Mouse (Mus musculus) midbrain, embryonic 11.5 days (tissue): ENCODE results near the gene Sly. TPM values are rescaled to one million over a fixed set of nuclear protein-coding genes. Genes with fewer than 3 reads are reported as not detected.
"Not testable (repeated sequence)": the region's sequence is repeated elsewhere in the genome, so short reads cannot be mapped to it uniquely, and the experiment has no call there.

Experiments used
- ATAC-seq: fragments of 200-750 bp; cut with Nextera tagmentation; 2 replicates; pipeline ENCODE4 v1.8.0; 2017; ENCODE audit warnings: moderate TSS enrichment, moderate library complexity; ENCODE audit not compliant: low FRiP score
- DNase-seq: peaks from one replicate; pipeline ENCODE4 v3.0.0; 2015; ENCODE audit warnings: low spot score; ENCODE audit errors: missing footprints
- H3K27ac ChIP-seq: fragments of 300-500 bp; sonication (generic); 2 replicates; pipeline ENCODE4 v1.5.1; 2014; ENCODE audit warnings: low read depth, low read length
- H3K27me3 ChIP-seq: fragments of 300-500 bp; sonication (generic); 2 replicates; pipeline ENCODE4 v1.6.1; 2014; ENCODE audit warnings: mild to moderate bottlenecking, low read length, moderate library complexity, mixed read lengths; ENCODE audit not compliant: control insufficient read depth, insufficient read depth
- H3K36me3 ChIP-seq: fragments of 300-500 bp; sonication (generic); 2 replicates; pipeline ENCODE4 v1.6.1; 2014; ENCODE audit warnings: mild to moderate bottlenecking, low read length, moderate library complexity, mixed read lengths; ENCODE audit not compliant: control insufficient read depth, insufficient read depth
- H3K4me1 ChIP-seq: fragments of 300-500 bp; sonication (generic); 2 replicates; pipeline ENCODE4 v1.6.1; 2014; ENCODE audit warnings: low read length; ENCODE audit not compliant: control insufficient read depth, insufficient read depth
- H3K4me2 ChIP-seq: fragments of 300-500 bp; sonication (generic); 2 replicates; pipeline ENCODE4 v1.6.1; 2014; ENCODE audit warnings: mild to moderate bottlenecking, moderate library complexity
- H3K4me3 ChIP-seq: fragments of 300-500 bp; sonication (generic); 2 replicates; pipeline ENCODE4 v1.5.1; 2014; ENCODE audit warnings: low read depth, low read length
- H3K9ac ChIP-seq: fragments of 300-500 bp; sonication (generic); 2 replicates; pipeline ENCODE4 v1.6.1; 2014; ENCODE audit warnings: low read length
- H3K9me3 ChIP-seq: fragments of 300-500 bp; sonication (generic); 2 replicates; pipeline ENCODE4 v1.6.1; 2016; ENCODE audit warnings: low read length; ENCODE audit not compliant: control insufficient read depth
- WGBS: fragments of 180-500 bp; shearing (Covaris S2); extraction: QIAGEN DNeasy Blood & Tissue Kit; methylation state at CpG from one replicate; pipeline ENCODE4 v1.1.7; 2014; 5-methylcytosine and 5-hydroxymethylcytosine counted together
- polyA plus RNA-seq: library from polyadenylated mRNA; unstranded; fragments of >200 nt; fragmentation: Nextera tagmentation; extraction: Ambion mirVana; gene quantifications from 2 replicates; pipeline ENCODE4 v1.2.1, GENCODE M21; 2014

Sly gene
- polyA plus RNA-seq = not detected in 2 replicates

- H3K4me3 ChIP-seq, H3K27me3 ChIP-seq, H3K9ac ChIP-seq, H3K27ac ChIP-seq, DNase-seq, ATAC-seq, H3K9me3 ChIP-seq, H3K36me3 ChIP-seq, H3K4me2 ChIP-seq, H3K4me1 ChIP-seq: not testable (repeated sequence)
- WGBS = no CpG with 5 or more reads among the region's 5 CpGs
These were observed at the start of gene Sly for GRCm38 (mm10) chrY:57186888-57187287. Gene Sly (plus strand): TSS chrY:57187188.
